In genomic region chr10:127079665-127080391, GRCm38 (mm10) we compare ENCODE assay signal across 8 mouse cellular contexts. TPM values are rescaled to one million over a fixed set of nuclear protein-coding genes. Genes with fewer than 3 reads are reported as not detected.
DNase-seq lines count a peak whose midpoint lies in the region; ATAC-seq and TF ChIP-seq lines count a peak whose summit lies in the region.

No protein-coding gene starts in this region.

- 0 out of 2 replicates have a peak overlapping the region, but pooled peaks have one; percentile 28 for H3K9ac ChIP-seq in heart, embryonic 11.5 days (ENCODE audit: low read depth, low read length)
- H3K9ac ChIP-seq in forebrain, embryonic 16.5 days (replicated peaks; ENCODE audit: low read depth, low read length): peak overlapping the region; percentile 83

- 2% methylated on average over 70 of the region's 70 CpGs for WGBS in heart, embryonic 11.5 days (ENCODE audit: insufficient replicate concordance)
- under 1% methylated on average over 60 of the region's 70 CpGs for WGBS in forebrain, embryonic 16.5 days
- 18% methylated on average over 70 of the region's 70 CpGs for whole genome bisulfite sequencing in small intestine, adult 2 months

- peak overlapping the region; percentile 62 for H3K4me2 ChIP-seq in heart, embryonic 11.5 days
- H3K4me2 ChIP-seq in forebrain, embryonic 16.5 days (ENCODE audit: low read length): peak overlapping the region; percentile 88

- TF ChIP-seq CTCF in small intestine, adult 2 months (IDR thresholded peaks at IDR 0.05; ENCODE audit: extremely low read depth, insufficient read length, insufficient replicate concordance, low read depth, low read length): no peak

- H3K27ac ChIP-seq in heart, embryonic 11.5 days (ENCODE audit: low read depth, low read length): no peak overlapping the region
- H3K27ac ChIP-seq in brown adipose tissue, adult 24 weeks (replicated peaks; ENCODE audit: low read depth, low read length): no peak overlapping the region
- H3K27ac ChIP-seq in forebrain, embryonic 16.5 days (ENCODE audit: low read length): peak overlapping the region; percentile 79
- H3K27ac ChIP-seq in small intestine, adult 2 months (ENCODE audit: insufficient read depth, low read depth, low read length): no peak overlapping the region

- peaks cover 94% of the 10 kb centered on the region for H3K27me3 ChIP-seq in heart, embryonic 11.5 days (ENCODE audit: control insufficient read depth, insufficient read depth, low read length)
- H3K27me3 ChIP-seq in forebrain, embryonic 16.5 days (replicated peaks; ENCODE audit: control insufficient read depth, insufficient read depth, low read length): peaks cover 11% of the 10 kb centered on the region
- peaks cover 42% of the 10 kb centered on the region for H3K27me3 ChIP-seq in small intestine, adult 2 months (ENCODE audit: control insufficient read depth, insufficient read depth, low read length)

- no peaks in the 10 kb centered on the region for H3K36me3 ChIP-seq in heart, embryonic 11.5 days (ENCODE audit: control insufficient read depth, insufficient read depth, low read length)
- no peaks in the 10 kb centered on the region for H3K36me3 ChIP-seq in forebrain, embryonic 16.5 days (ENCODE audit: control insufficient read depth, insufficient read depth)
- H3K36me3 ChIP-seq in small intestine, adult 2 months (ENCODE audit: control insufficient read depth, insufficient read depth, low read length): no peaks in the 10 kb centered on the region

- peak overlapping the region; percentile 41 for H3K4me3 ChIP-seq in heart, embryonic 11.5 days (ENCODE audit: low read depth, low read length)
- peak overlapping the region; percentile 51 for H3K4me3 ChIP-seq in brown adipose tissue, adult 24 weeks (ENCODE audit: insufficient read depth, low read depth, low read length)
- peak overlapping the region; percentile 79 for H3K4me3 ChIP-seq in forebrain, embryonic 16.5 days (replicated peaks; ENCODE audit: low read length)
- peak overlapping the region; percentile 51 for H3K4me3 ChIP-seq in small intestine, adult 2 months (ENCODE audit: low read depth, low read length)

- H3K9me3 ChIP-seq in heart, embryonic 11.5 days (replicated peaks; ENCODE audit: control insufficient read depth, low read length): no peaks in the 10 kb centered on the region
- no peaks in the 10 kb centered on the region for H3K9me3 ChIP-seq in forebrain, embryonic 16.5 days (ENCODE audit: control insufficient read depth, low read length)

- no peak for TF ChIP-seq POLR2A in small intestine, adult 2 months (IDR thresholded peaks at IDR 0.05; ENCODE audit: low read depth, low read length)

- no peak for ATAC-seq in heart, embryonic 11.5 days (replicated peaks; ENCODE audit: insufficient number of reproducible peaks, low FRiP score, low TSS enrichment)
- ATAC-seq in forebrain, embryonic 16.5 days: peak; percentile 21; the same call in 1 of the 2 replicates
- no peak for ATAC-seq in CD4-positive, CD25-positive, alpha-beta regulatory T cell, adult 4 months
- ATAC-seq in megakaryocyte-erythroid progenitor cell, adult 5-6 weeks (replicated peaks; ENCODE audit: low FRiP score, low TSS enrichment, poor library complexity, severe bottlenecking): no peak

- H3K4me1 ChIP-seq in heart, embryonic 11.5 days (ENCODE audit: control insufficient read depth, insufficient read depth, low read length): peaks cover 12% of the 10 kb centered on the region
- peaks cover 2% of the 10 kb centered on the region; the same call in 1 of the 2 replicates for H3K4me1 ChIP-seq in brown adipose tissue, adult 24 weeks (ENCODE audit: control insufficient read depth, insufficient read depth, insufficient read length, low read length)
- H3K4me1 ChIP-seq in forebrain, embryonic 16.5 days (replicated peaks; ENCODE audit: control insufficient read depth, insufficient read depth, low read length): peaks cover 39% of the 10 kb centered on the region
- H3K4me1 ChIP-seq in small intestine, adult 2 months (ENCODE audit: control insufficient read depth, insufficient read depth, insufficient read length, low read length): peaks cover 15% of the 10 kb centered on the region

- DNase-seq in heart, adult 8-10 months (ENCODE audit: low spot score): no peak
- peak; percentile 27 for DNase-seq in liver

RNA-seq across cellular contexts. Expression of gene Agap2, which starts 4.7 kb away (rescaled TPM):
- 0.42 and 0.63 TPM in 2 replicates for polyA plus RNA-seq in heart, embryonic 11.5 days (2014; fragmentation: Nextera tagmentation; extraction: Ambion mirVana)
- 1 to 10 TPM; 3.6 to 6.1 (median 4.8) TPM for total RNA-seq in heart, adult 8-10 months (2022)
- 0.48 and 1.5 TPM in 2 replicates for polyA plus RNA-seq in brown adipose tissue, adult 24 weeks (2012; ENCODE audit: insufficient read depth, insufficient read length, missing spikeins)
- polyA plus RNA-seq in forebrain, embryonic 16.5 days (2015; fragmentation: Nextera tagmentation; extraction: Ambion mirVana): 2.2 and 4.7 TPM in 2 replicates
- 6.1 and 15.6 TPM in 2 replicates for polyA plus RNA-seq in small intestine, adult 2 months (2012; rRNA removed)
- polyA plus RNA-seq in CD4-positive, CD25-positive, alpha-beta regulatory T cell, adult 4 months (2017; shearing (Covaris generic)): 10 to 100 TPM; 29.8 to 34.6 TPM
- 19.7 and 45.9 TPM in 2 replicates for total RNA-seq in megakaryocyte-erythroid progenitor cell, adult 5-6 weeks (2014; fragmentation: Nextera tagmentation)
- total RNA-seq in megakaryocyte-erythroid progenitor cell, adult 5-6 weeks (2017): 26.4 and 43.3 TPM in 2 replicates

RNA-seq across cellular contexts. Expression of gene Tspan31, which starts 9.8 kb away (rescaled TPM):
- 106 and 115 TPM in 2 replicates for polyA plus RNA-seq in heart, embryonic 11.5 days (2014; fragmentation: Nextera tagmentation; extraction: Ambion mirVana)
- 10 to 100 TPM; 43.7 to 50.9 (median 48.6) TPM for total RNA-seq in heart, adult 8-10 months (2022)
- 56.7 and 71.6 TPM in 2 replicates for polyA plus RNA-seq in brown adipose tissue, adult 24 weeks (2012; ENCODE audit: insufficient read depth, insufficient read length, missing spikeins)
- polyA plus RNA-seq in forebrain, embryonic 16.5 days (2015; fragmentation: Nextera tagmentation; extraction: Ambion mirVana): 119 and 120 TPM in 2 replicates
- 36.1 and 48.9 TPM in 2 replicates for polyA plus RNA-seq in small intestine, adult 2 months (2012; rRNA removed)
- polyA plus RNA-seq in CD4-positive, CD25-positive, alpha-beta regulatory T cell, adult 4 months (2017; shearing (Covaris generic)): 100 to 1,000 TPM in 1 of 2 experiments, 10 to 100 TPM in 1; 87.4 to 109 TPM
- 43.9 and 73.9 TPM in 2 replicates for total RNA-seq in megakaryocyte-erythroid progenitor cell, adult 5-6 weeks (2014; fragmentation: Nextera tagmentation)
- 28.9 and 55.3 TPM in 2 replicates for total RNA-seq in megakaryocyte-erythroid progenitor cell, adult 5-6 weeks (2017)

RNA-seq across cellular contexts. Expression of gene Cdk4, which starts 16.5 kb away (rescaled TPM):
- polyA plus RNA-seq in heart, embryonic 11.5 days (2014; fragmentation: Nextera tagmentation; extraction: Ambion mirVana): 1,419 and 1,452 TPM in 2 replicates
- 10 to 100 TPM; 74.9 to 90.0 (median 79.0) TPM for total RNA-seq in heart, adult 8-10 months (2022)
- 76.7 and 92.9 TPM in 2 replicates for polyA plus RNA-seq in brown adipose tissue, adult 24 weeks (2012; ENCODE audit: insufficient read depth, insufficient read length, missing spikeins)
- 1,494 and 1,664 TPM in 2 replicates for polyA plus RNA-seq in forebrain, embryonic 16.5 days (2015; fragmentation: Nextera tagmentation; extraction: Ambion mirVana)
- polyA plus RNA-seq in small intestine, adult 2 months (2012; rRNA removed): 57.6 and 108 TPM in 2 replicates
- polyA plus RNA-seq in CD4-positive, CD25-positive, alpha-beta regulatory T cell, adult 4 months (2017; shearing (Covaris generic)): 100 to 1,000 TPM; 294 to 347 TPM
- total RNA-seq in megakaryocyte-erythroid progenitor cell, adult 5-6 weeks (2014; fragmentation: Nextera tagmentation): 656 and 761 TPM in 2 replicates
- 479 and 664 TPM in 2 replicates for total RNA-seq in megakaryocyte-erythroid progenitor cell, adult 5-6 weeks (2017)

RNA-seq across cellular contexts. Expression of gene March9, which starts 19.8 kb away (rescaled TPM):
- 0.21 and 0.39 TPM in 2 replicates for polyA plus RNA-seq in heart, embryonic 11.5 days (2014; fragmentation: Nextera tagmentation; extraction: Ambion mirVana)
- total RNA-seq in heart, adult 8-10 months (2022): 1 to 10 TPM; 2.4 to 4.1 (median 3.3) TPM
- 0.63 and 0.79 TPM in 2 replicates for polyA plus RNA-seq in brown adipose tissue, adult 24 weeks (2012; ENCODE audit: insufficient read depth, insufficient read length, missing spikeins)
- polyA plus RNA-seq in forebrain, embryonic 16.5 days (2015; fragmentation: Nextera tagmentation; extraction: Ambion mirVana): 5.3 and 6.6 TPM in 2 replicates
- polyA plus RNA-seq in small intestine, adult 2 months (2012; rRNA removed): 1.9 and 6.9 TPM in 2 replicates
- under 1 TPM; 0.19 to 0.73 TPM for polyA plus RNA-seq in CD4-positive, CD25-positive, alpha-beta regulatory T cell, adult 4 months (2017; shearing (Covaris generic))
- not detected in 2 replicates for total RNA-seq in megakaryocyte-erythroid progenitor cell, adult 5-6 weeks (2014; fragmentation: Nextera tagmentation)
- not detected in 2 replicates for total RNA-seq in megakaryocyte-erythroid progenitor cell, adult 5-6 weeks (2017)

RNA-seq across cellular contexts. Expression of gene Cyp27b1, which starts 31.8 kb away (rescaled TPM):
- polyA plus RNA-seq in heart, embryonic 11.5 days (2014; fragmentation: Nextera tagmentation; extraction: Ambion mirVana): 0.11 and 0.13 TPM in 2 replicates
- under 1 TPM in 1 of 4 experiments, not detected in 3; 0.19 TPM for total RNA-seq in heart, adult 8-10 months (2022)
- not detected in 2 replicates for polyA plus RNA-seq in brown adipose tissue, adult 24 weeks (2012; ENCODE audit: insufficient read depth, insufficient read length, missing spikeins)
- polyA plus RNA-seq in forebrain, embryonic 16.5 days (2015; fragmentation: Nextera tagmentation; extraction: Ambion mirVana): 0.20 and 0.26 TPM in 2 replicates
- polyA plus RNA-seq in small intestine, adult 2 months (2012; rRNA removed): 0.22 and 0.29 TPM in 2 replicates
- under 1 TPM in 1 of 2 experiments, not detected in 1; 0.27 TPM for polyA plus RNA-seq in CD4-positive, CD25-positive, alpha-beta regulatory T cell, adult 4 months (2017; shearing (Covaris generic))
- not detected in 2 replicates for total RNA-seq in megakaryocyte-erythroid progenitor cell, adult 5-6 weeks (2014; fragmentation: Nextera tagmentation)
- not detected in 2 replicates for total RNA-seq in megakaryocyte-erythroid progenitor cell, adult 5-6 weeks (2017)
